Mouse (Mus musculus) ES-Bruce4 (cell line): Measurements from ENCODE around the gene Pitx1.

Source experiments
- CTCF ChIP-seq: IDR thresholded peaks from one replicate; pipeline ENCODE4 v1.8.1; 2011; ENCODE audit warnings: low read depth, low read length
- POLR2A ChIP-seq: IDR thresholded peaks from one replicate; pipeline ENCODE4 v1.8.1; 2011; ENCODE audit warnings: low read length; ENCODE audit not compliant: insufficient read depth

DNA sequence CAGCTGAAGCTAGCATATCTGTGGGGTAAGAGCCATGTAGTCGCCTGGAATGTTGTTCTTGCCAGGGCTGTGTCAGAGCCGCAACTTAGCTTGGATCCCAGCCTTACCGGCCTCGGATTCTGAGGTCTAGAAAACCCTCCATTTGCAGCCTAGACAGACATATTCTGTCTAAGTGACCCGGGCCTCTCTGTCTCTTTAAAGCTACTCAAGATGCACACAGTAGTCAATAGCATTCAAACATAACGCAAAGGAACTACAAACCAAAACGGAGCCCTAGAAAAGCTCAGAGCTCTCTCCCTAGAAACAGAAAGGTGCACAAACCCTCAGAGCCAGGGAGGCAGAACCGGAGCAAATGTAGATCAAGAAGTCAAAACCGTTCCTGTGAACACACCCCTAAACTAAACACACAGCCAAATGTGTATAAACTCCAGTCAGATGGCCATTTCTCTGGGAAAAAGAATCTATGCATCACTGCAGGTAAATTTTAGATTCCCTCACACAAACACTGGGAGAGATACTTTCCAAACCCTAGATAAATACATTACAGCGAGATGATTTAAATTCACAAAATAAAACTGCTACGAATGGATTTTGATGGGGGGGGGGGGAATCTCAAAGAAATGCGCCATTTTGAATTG lies 6.9 kb downstream of the Pitx1 start:
- TF ChIP-seq CTCF = no peak
- no peak for TF ChIP-seq POLR2A
